Mouse (Mus musculus): ENCODE data around the gene Gm42715. TPM values are rescaled to one million over a fixed set of nuclear protein-coding genes. Genes with fewer than 3 reads are reported as not detected.

The Gm42715 gene
- polyA plus RNA-seq, 1 experiment = 11.3 TPM

- TF ChIP-seq POLR2A (IDR thresholded peaks at IDR 0.05; ENCODE audit: extremely low read depth, insufficient read depth, low read length) = no peak
- TF ChIP-seq CTCF (IDR thresholded peaks at IDR 0.05; ENCODE audit: extremely low read depth, insufficient read depth, low read length) = no peak
- H3K27ac ChIP-seq (ENCODE audit: insufficient read depth, low read length) = no peak overlapping the region
- H3K4me3 ChIP-seq (ENCODE audit: insufficient read depth, low read length) = peak overlapping the region; percentile 64
- H3K4me1 ChIP-seq (ENCODE audit: control insufficient read depth, insufficient read depth, low read length) = peaks cover 1% of the 10 kb centered on the region; the same call in 1 of the 2 replicates
Observed at GRCm38 (mm10) chr7:127614091-127614490, 94.7 kb downstream of the Gm42715 start.

- TF ChIP-seq CTCF (IDR thresholded peaks at IDR 0.05; ENCODE audit: extremely low read depth, insufficient read depth, low read length) (no peak), POLR2A (IDR thresholded peaks at IDR 0.05; ENCODE audit: extremely low read depth, insufficient read depth, low read length) (no peak)
- Histone ChIP-seq H3K27ac (ENCODE audit: insufficient read depth, low read length) (no peak overlapping the region), H3K4me1 (ENCODE audit: control insufficient read depth, insufficient read depth, low read length) (peaks cover 1% of the 10 kb centered on the region; the same call in 1 of the 2 replicates), H3K4me3 (ENCODE audit: insufficient read depth, low read length) (peak overlapping the region; percentile 64)
Observed at GRCm38 (mm10) chr7:127614511-127614890, 95.1 kb downstream of the Gm42715 start.

- Histone ChIP-seq H3K4me1 (ENCODE audit: control insufficient read depth, insufficient read depth, low read length) (peaks cover 1% of the 10 kb centered on the region; the same call in 1 of the 2 replicates), H3K4me3 (ENCODE audit: insufficient read depth, low read length) (peak within 1 kb of the TSS; percentile 64), H3K27ac (ENCODE audit: insufficient read depth, low read length) (no peak within 1 kb of the TSS; the same call in 1 of the 2 replicates)
- TF ChIP-seq CTCF (IDR thresholded peaks at IDR 0.05; ENCODE audit: extremely low read depth, insufficient read depth, low read length) (no peak), POLR2A (IDR thresholded peaks at IDR 0.05; ENCODE audit: extremely low read depth, insufficient read depth, low read length) (0 out of 2 replicates have a peak, but pooled peaks have one; percentile 17)
Observed at GRCm38 (mm10) chr7:127614891-127615843, 95.8 kb downstream of the Gm42715 start, which contains the start of gene Zfp629. Zfp629 (minus strand) TSS chr7:127615797.

GRCm38 (mm10) chr7:127616336-127616735 is 97.0 kb downstream of the Gm42715 start:
- no peak overlapping the region for H3K27ac ChIP-seq (ENCODE audit: insufficient read depth, low read length)
- TF ChIP-seq CTCF (IDR thresholded peaks at IDR 0.05; ENCODE audit: extremely low read depth, insufficient read depth, low read length) (no peak), POLR2A (IDR thresholded peaks at IDR 0.05; ENCODE audit: extremely low read depth, insufficient read depth, low read length) (no peak)
- peak overlapping the region; percentile 64; the same call in 1 of the 2 replicates for H3K4me3 ChIP-seq (ENCODE audit: insufficient read depth, low read length)
- H3K4me1 ChIP-seq (ENCODE audit: control insufficient read depth, insufficient read depth, low read length) = peaks cover 1% of the 10 kb centered on the region; the same call in 1 of the 2 replicates

Other genes starting within 250 kb of the Gm42715 start
- gene Sephs2, start 245.5 kb upstream of the Gm42715 start, polyA plus RNA-seq (2012; rRNA removed) = 26.2 and 27.5 TPM in 2 replicates
- gene Itgal, start 223.3 kb upstream of the Gm42715 start, polyA plus RNA-seq (2012; rRNA removed) = 1.1 and 1.3 TPM in 2 replicates
- 14.2 and 14.6 TPM in 2 replicates for gene Zfp768, start 174.0 kb upstream of the Gm42715 start, polyA plus RNA-seq (2012; rRNA removed)
- gene Zfp747, start 143.5 kb upstream of the Gm42715 start, polyA plus RNA-seq (2012; rRNA removed) = 5.2 and 5.5 TPM in 2 replicates
- gene 9130019O22Rik, start 132.4 kb upstream of the Gm42715 start, polyA plus RNA-seq (2012; rRNA removed) = 2.7 TPM in 2 replicates
- 5.4 and 8.3 TPM in 2 replicates for gene E430018J23Rik, start 126.0 kb upstream of the Gm42715 start, polyA plus RNA-seq (2012; rRNA removed)
- gene Zfp764, start 112.8 kb upstream of the Gm42715 start, polyA plus RNA-seq (2012; rRNA removed) = 3.4 and 3.9 TPM in 2 replicates
- 19.2 and 19.3 TPM in 2 replicates for gene Zfp688, start 97.5 kb upstream of the Gm42715 start, polyA plus RNA-seq (2012; rRNA removed)
- 5.3 and 5.8 TPM in 2 replicates for gene Zfp689, start 70.4 kb upstream of the Gm42715 start, polyA plus RNA-seq (2012; rRNA removed)
- 44.0 and 44.8 TPM in 2 replicates for gene Prr14, start 60.0 kb upstream of the Gm42715 start, polyA plus RNA-seq (2012; rRNA removed)
- 26.6 and 27.1 TPM in 2 replicates for gene Fbrs, start 40.4 kb upstream of the Gm42715 start, polyA plus RNA-seq (2012; rRNA removed)
- 24.7 and 26.4 TPM in 2 replicates for gene Srcap, start 7.6 kb upstream of the Gm42715 start, polyA plus RNA-seq (2012; rRNA removed)
- gene Tmem265, start 41.8 kb downstream of the Gm42715 start, polyA plus RNA-seq (2012; rRNA removed) = not detected in 2 replicates
- gene Phkg2, start 53.8 kb downstream of the Gm42715 start, polyA plus RNA-seq (2012; rRNA removed) = 143 and 150 TPM in 2 replicates
- gene Ccdc189, start 69.0 kb downstream of the Gm42715 start, polyA plus RNA-seq (2012; rRNA removed) = 22.0 and 22.3 TPM in 2 replicates
- 48.0 and 51.1 TPM in 2 replicates for gene Rnf40, start 69.2 kb downstream of the Gm42715 start, polyA plus RNA-seq (2012; rRNA removed)
- gene Zfp629, start 96.2 kb downstream of the Gm42715 start, polyA plus RNA-seq (2012; rRNA removed) = 16.9 and 19.5 TPM in 2 replicates
- gene Bcl7c, start 189.3 kb downstream of the Gm42715 start, polyA plus RNA-seq (2012; rRNA removed) = 25.5 and 27.0 TPM in 2 replicates
- 7.1 and 7.5 TPM in 2 replicates for gene Ctf1, start 193.2 kb downstream of the Gm42715 start, polyA plus RNA-seq (2012; rRNA removed)
- not detected in 2 replicates for gene Ctf2, start 212.6 kb downstream of the Gm42715 start, polyA plus RNA-seq (2012; rRNA removed)
- 59.2 and 60.7 TPM in 2 replicates for gene Fbxl19, start 225.0 kb downstream of the Gm42715 start, polyA plus RNA-seq (2012; rRNA removed)

Measured in cortical plate, adult 2 months (tissue).